Mouse (Mus musculus) lung, postnatal 14 days (tissue): ENCODE measurements around the gene Nfatc3.

ENCODE experiments used
- DNase-seq: peaks from one replicate; pipeline ENCODE4 v3.0.0; 2021

The Nfatc3 gene

GRCm38 (mm10) chr8:106059613-106060371 lies 1.2 kb downstream of the Nfatc3 start:
- peak; percentile 57 for DNase-seq

- DNase-seq = no peak
Observed at GRCm38 (mm10) chr8:106060521-106060920, 1.9 kb downstream of the Nfatc3 start.

GRCm38 (mm10) chr8:106061686-106062085 lies 3.0 kb downstream of the Nfatc3 start:
- DNase-seq = no peak

GRCm38 (mm10) chr8:106063046-106063445 lies 4.4 kb downstream of the Nfatc3 start:
- no peak for DNase-seq

- no peak for DNase-seq
Observed at GRCm38 (mm10) chr8:106066721-106067120, 8.1 kb downstream of the Nfatc3 start.

GRCm38 (mm10) chr8:106069565-106069964 lies 10.9 kb downstream of the Nfatc3 start:
- DNase-seq = no peak

GRCm38 (mm10) chr8:106072113-106072512 lies 13.5 kb downstream of the Nfatc3 start:
- DNase-seq = no peak

GRCm38 (mm10) chr8:106074236-106074635 lies 15.6 kb downstream of the Nfatc3 start:
- DNase-seq = no peak

GRCm38 (mm10) chr8:106074659-106075058 lies 16.0 kb downstream of the Nfatc3 start:
- no peak for DNase-seq

- peak; percentile 15 for DNase-seq
Observed at GRCm38 (mm10) chr8:106075161-106075862, 16.7 kb downstream of the Nfatc3 start.

- no peak for DNase-seq
Observed at GRCm38 (mm10) chr8:106075863-106076174, 17.2 kb downstream of the Nfatc3 start.

GRCm38 (mm10) chr8:106076612-106077011 lies 18.0 kb downstream of the Nfatc3 start:
- DNase-seq = peak; percentile 51

- DNase-seq = no peak
Observed at GRCm38 (mm10) chr8:106077452-106078067, 18.9 kb downstream of the Nfatc3 start.

GRCm38 (mm10) chr8:106102321-106102720 lies 43.7 kb downstream of the Nfatc3 start:
- DNase-seq = no peak

- DNase-seq = no peak
Observed at GRCm38 (mm10) chr8:106103888-106104287, 45.2 kb downstream of the Nfatc3 start.

- no peak for DNase-seq
Observed at GRCm38 (mm10) chr8:106106193-106106592, 47.6 kb downstream of the Nfatc3 start.

GRCm38 (mm10) chr8:106108080-106108479 lies 49.4 kb downstream of the Nfatc3 start:
- no peak for DNase-seq

- DNase-seq = no peak
Observed at GRCm38 (mm10) chr8:106108729-106109128, 50.1 kb downstream of the Nfatc3 start.

GRCm38 (mm10) chr8:106112041-106112440 lies 53.4 kb downstream of the Nfatc3 start:
- no peak for DNase-seq

GRCm38 (mm10) chr8:106112514-106112913 lies 53.9 kb downstream of the Nfatc3 start:
- no peak for DNase-seq

GRCm38 (mm10) chr8:106115897-106116296 lies 57.3 kb downstream of the Nfatc3 start:
- DNase-seq = peak; percentile 58

- DNase-seq = no peak
Observed at GRCm38 (mm10) chr8:106123443-106123842, 64.8 kb downstream of the Nfatc3 start.

GRCm38 (mm10) chr8:106126055-106126454 lies 67.4 kb downstream of the Nfatc3 start:
- DNase-seq = no peak

- no peak for DNase-seq
Observed at GRCm38 (mm10) chr8:106127054-106127453, 68.4 kb downstream of the Nfatc3 start.
